Mouse (Mus musculus) layer of hippocampus, adult 8-10 months (tissue): ENCODE measurements around the gene Rdh16. TPM values are rescaled to one million over a fixed set of nuclear protein-coding genes. Genes with fewer than 3 reads are reported as not detected.
"Not testable (repeated sequence)": the region's sequence is repeated elsewhere in the genome, so short reads cannot be mapped to it uniquely, and the experiment has no call there.

ENCODE experiments used
- DNase-seq, 2 experiments: peaks; one replicate each; pipeline ENCODE4 v3.0.0; 2022; ENCODE audit warnings: low spot score in 2 of 2
- total RNA-seq, 4 experiments: library from RNA; stranded (reverse); gene quantifications; 2 replicates each; pipeline ENCODE4 v1.2.4; 2022

The Rdh16 gene
- under 1 TPM; 0.18 to 0.37 (median 0.22) TPM for total RNA-seq

DNA sequence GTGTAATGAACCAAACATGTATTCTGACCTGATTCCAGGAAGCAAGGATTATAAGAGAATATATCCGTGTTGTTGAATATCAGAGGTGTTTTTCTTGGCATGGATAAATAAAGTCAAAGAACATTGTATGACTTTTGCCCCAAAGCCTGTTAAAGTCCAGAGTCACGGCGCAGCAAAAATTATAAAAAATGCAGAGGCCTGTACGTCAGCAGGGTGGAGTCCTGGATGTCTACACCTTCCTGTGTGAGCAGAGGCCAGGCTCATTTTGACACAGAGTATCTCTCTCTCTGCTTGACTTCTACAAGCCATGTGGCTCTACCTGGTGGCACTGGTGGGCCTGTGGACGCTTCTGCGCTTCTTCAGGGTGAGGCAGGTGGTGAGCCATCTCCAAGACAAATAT lies at the start of gene Rdh16:
Rdh16 (plus strand) TSS at position 262 of the 400 bp plus-strand sequence.
- DNase-seq, result no peak

DNA sequence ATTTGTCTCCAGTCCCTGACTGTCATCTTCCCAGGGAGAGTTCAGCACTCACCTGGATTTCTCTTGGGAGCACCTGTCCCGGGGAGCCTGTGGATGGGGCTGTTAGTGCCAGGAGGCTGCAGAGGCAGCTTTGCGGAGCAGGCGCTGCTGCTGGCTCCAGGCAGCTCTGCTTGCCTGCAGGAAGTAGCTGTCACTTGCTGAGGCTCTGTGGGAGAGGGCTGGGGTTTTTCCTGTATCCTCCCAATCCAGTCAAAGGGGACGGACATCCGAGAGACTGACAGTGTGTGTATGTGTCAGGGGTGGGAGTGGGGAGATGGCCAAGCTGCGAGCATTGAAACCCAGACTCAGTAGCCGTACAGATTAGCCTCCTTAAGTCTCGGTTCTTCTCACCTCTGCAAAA lies 49.4 kb upstream of the Rdh16 start, which contains the start of gene Gpr182:
Gpr182 (minus strand) TSS at position 185 of the 400 bp plus-strand sequence.
- DNase-seq, result no peak

DNA sequence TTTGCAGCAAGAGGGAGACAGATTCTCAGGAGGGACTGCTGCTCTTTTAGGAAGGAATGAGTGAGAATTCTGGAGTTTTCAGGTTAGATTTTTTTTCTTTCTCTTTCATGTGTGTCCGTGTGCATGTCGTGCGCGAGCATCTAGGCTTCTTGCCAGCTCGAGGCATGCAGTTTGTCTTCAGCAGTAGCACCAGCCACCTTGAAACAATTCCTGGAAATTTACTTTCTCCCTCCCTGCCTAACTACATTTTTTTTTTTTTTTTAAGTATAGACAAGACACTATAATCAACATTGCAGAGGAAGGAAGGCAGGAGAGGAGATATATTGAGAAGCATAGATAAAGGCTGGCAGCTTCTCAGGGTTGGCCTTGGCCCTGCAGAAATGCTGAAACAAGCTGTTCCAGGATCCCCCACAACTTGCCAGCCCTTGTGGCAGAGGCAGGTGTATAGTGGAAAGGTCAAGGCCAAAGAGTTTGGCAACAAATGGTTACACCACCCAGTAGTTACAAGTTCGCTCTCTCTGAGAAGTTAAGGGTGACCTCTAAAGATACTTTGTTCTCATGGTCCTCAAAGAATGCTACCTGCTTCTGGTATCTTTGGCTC lies 46.3 kb upstream of the Rdh16 start:
- DNase-seq, result no peak

DNA sequence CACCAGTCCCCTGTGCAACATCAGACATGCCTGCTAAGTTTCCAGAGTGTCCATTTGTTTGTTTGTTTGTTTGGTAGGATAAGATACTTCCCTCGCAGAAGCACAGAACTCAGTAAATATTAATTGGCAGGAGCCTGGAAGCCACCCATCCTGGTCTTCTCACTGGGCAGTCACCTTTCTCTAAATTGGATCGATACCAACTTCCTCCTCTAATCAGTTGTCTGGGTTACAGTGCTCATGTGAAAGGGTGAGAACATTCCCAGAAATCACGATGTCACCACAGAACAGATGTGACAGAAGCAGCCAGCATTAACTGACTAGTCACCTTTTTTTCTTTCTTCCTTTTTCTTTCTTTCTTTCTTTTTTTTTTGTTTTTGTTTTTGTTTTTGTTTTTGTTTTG lies 45.7 kb upstream of the Rdh16 start:
- no peak for DNase-seq

DNA sequence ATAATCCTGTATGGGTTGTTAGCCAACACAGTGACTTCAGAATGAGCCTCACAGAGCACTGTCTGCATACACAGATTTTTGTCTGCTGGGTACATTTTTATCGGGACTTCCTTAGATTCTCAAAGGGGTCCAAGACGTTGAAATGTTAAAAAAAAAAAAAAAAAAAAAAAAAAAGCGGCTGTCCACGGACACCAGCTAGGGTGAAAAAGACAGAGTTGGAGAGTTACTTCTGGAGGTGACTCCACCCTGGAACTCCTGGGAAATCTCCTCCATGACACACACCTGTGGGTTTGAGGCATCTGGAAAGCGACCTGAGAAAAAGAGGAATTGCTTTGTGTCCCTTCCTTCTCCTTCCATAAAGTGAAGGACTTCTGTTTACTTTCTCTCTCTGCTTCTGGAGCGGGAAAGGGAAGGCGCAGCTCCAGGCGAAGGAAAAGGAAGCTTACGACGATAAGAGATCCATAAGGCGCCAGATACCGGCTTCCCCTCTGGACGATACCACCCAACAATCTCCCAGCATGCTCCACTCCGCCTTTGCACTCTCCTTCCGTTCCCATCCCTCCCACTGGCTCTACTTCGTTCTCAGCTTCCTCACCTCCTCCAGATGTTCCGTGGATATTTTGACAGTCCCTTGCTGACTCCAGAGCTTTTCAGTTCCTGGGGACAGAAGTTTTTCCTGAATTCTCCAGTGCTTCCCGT lies 45.0 kb upstream of the Rdh16 start:
- no peak for DNase-seq

DNA sequence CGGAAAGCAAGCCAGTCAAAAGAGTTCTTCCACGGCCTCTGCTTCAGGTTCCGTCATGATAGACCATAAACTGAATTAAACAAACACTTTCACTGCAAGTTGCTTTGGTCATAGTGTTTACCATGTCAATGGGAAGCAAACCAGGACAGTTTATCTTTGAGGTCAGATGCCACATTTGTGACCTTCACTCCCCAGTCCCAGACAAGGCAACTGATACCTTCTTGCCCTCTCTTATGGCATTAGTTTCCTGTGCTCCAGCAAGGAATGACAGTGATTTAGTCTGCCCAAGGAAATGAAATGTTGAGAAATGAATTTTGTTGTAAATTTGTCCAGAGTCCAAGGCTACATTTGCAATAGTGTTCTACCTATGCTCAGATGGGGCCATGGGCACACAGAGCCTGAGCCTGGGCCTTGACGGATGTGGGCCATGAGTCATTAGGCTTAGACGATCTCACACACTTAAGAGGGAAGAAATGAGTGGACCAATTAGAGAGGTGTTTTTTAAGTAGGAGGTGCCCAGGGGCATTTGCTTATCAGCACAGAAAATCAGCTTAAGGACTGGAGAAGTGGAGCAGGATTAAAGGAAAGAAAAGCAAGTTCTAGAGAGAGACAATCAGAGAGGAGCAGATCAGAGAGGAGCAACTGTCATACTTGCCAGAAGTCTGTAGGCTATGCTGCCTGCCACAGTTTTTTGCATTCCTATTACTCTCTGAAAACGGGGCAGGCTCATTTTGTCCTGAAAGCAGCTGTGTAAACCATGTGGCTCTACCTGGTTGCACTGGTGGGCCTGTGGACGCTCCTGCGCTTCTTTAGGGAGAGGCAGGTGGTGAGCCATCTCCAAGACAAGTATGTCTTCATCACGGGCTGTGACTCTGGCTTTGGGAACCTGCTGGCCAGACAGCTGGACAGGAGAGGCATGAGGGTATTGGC lies 41.5 kb upstream of the Rdh16 start, which contains the start of the genes Rdh1 and Rdh16f1:
Rdh1 (plus strand) TSS at position 541 of the 930 bp plus-strand sequence.
Rdh16f1 (plus strand) TSS at position 607 of the 930 bp plus-strand sequence.
- DNase-seq, result no peak

DNA sequence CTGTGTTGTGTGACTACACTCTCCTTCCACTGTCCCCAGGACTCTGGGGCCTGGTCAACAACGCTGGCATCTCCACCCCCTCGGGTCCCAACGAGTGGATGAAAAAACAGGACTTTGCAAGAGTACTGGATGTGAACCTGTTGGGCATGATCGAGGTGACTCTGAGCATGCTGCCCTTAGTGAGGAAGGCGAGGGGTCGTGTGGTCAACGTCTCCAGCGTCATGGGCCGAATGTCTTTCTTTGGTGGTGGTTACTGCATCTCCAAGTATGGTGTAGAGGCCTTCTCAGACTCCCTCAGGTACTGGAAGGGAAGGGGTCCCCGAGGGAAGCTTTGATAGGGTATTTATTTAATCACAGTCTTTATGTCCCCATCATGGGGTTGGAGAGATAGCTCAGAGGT lies 38.0 kb upstream of the Rdh16 start:
- not testable (repeated sequence) for DNase-seq

DNA sequence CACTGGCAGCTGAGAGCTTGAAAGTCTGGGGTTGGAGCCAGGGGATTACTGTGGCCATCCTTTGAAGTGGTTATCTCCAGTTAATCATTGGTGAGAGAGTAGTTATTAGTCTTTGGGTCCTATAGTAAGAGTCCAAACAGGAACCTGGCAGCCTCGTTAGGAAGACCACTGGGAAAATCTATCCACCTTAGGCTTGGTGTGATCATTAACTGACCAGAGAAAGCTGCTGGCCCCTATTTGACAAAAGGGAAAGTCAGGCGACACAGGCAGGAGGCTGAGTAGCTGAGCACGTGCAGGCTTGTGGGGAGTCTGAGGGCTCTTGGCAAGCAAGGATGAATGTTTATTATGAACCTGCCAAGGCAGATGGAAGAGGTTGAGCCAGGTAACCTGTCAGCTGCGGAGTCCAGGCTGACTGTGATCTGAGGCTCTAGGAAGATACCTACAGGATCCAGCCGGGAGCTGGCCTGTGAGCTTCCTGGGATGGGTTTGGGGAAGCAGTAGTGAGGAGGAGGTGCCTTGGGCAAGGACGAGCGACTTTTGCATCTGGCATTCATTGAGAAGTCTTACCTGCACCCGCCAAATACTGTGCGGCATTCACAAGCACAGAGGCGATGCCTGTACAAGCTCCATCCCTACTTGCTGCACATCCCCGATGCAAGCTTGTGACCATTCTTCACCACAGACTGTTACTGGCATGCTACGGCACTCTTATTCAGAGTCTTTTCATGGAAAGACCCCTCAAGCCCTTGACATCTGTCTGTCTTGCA lies 36.9 kb upstream of the Rdh16 start:
- DNase-seq, result no peak

DNA sequence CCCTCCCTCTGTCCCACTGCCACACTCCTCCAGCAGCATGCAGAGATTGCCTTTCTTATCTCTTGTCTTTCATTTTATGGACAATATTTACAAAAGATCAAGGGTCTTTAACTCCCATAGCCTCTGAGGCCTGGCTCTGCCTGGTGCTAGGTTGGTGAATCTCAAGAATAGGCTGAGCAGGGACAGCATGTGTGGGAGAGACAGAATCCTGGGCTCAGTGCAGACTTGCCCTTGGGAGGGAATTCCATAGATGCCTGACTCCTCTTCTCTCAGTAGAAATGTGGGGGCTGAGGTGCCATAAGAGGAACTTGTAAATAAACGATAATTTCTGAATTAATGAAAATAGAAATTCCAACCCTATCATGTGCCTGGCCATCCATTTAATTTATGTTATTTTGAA lies 34.4 kb upstream of the Rdh16 start:
- no peak for DNase-seq

DNA sequence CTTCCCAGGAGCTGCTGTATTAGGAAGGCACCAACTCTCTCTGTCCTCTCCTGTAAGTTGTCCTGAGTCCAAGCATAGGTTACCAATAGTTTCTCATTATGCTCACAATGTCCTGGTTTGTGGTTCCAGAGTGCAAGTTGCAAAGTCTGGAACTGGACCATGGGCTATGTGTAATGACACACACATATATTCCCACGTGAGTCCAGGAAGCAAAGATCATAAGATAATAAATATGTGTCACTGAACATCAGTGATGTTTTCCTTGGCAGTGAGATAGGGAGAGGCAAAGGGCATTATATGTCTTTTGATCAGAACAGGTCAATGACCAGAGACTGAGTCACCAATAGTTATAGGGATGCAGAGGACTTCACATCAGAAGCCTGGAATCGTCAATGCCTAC lies 24.9 kb upstream of the Rdh16 start, which contains the start of gene Rdh9:
Rdh9 (plus strand) TSS at position 376 of the 400 bp plus-strand sequence.
- no peak for DNase-seq

DNA sequence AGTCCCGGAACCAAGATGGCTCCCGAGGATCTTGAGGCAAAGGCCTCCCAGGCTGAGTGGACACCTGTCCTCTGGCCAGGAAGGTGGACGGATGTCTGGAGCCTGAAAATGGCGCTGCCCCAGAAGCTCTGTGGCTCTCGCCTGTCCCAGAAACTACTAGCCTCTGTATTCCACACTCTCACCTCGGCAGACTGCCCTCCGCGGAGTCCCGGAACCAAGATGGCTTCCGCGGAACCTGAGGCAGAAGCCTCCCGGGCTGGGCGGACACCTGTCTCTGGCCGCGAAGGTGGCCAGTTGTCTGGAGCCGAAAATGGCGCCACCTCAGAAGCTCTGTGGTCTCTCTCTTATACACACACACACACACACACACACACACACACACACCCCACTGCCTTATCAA lies 18.6 kb upstream of the Rdh16 start:
- not testable (repeated sequence) for DNase-seq

DNA sequence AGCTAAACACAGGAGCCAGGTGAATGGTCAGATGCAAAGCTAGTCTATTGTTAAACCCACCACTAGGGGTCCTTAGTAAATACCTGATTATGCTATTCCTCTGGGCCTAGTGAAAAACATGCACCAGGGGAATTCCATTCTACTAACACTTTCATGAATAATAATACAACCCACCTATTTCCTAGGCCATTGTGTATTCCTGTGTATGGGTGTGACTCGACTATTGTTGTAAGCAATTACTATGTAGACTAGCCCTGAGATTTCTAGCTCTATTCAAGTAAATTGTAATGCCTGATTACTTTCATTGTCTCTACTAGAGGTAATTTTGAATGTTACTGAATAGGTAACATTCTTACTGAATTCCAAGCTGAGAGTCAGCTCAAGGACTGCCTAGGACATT lies 15.5 kb upstream of the Rdh16 start:
- DNase-seq, result not testable (repeated sequence)

DNA sequence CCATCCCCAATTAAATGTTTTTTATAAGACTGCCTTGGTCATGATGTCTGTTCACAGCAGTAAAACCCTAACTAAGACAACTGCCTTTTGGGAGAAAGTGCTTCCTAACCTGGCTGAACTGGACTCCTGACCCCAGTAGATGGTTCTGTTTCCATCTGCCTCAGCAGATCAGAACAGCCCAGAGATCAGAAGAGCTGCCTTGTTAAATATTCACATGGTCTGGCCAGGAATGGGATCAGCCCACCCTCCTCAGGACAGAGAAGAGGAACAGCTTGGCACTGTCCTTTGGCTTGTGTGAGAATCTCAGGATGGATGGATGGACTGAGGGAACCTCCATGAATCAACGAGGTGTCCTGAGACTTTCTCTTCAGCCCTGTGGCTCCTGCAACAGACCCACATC lies 1.7 kb upstream of the Rdh16 start:
- DNase-seq, result no peak

DNA sequence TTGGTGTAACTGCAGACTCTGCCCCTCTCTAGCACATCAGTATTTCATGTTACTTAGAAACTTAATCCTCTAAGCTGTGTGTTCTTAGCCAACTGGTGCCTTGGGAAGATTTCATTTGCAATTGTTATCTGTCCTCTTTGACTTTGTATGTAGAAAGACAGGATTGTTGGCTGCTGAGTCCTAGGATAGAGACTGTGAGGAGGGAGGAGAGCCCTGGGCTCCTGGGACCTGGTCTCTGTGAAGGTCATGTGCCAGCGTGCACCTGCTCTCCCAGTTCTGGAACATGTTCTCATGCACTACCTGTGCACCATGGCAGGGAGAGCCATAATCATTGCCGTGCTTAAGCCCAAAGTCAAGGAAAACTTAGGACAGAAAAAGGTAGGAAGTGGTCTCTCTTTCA lies 660 bp downstream of the Rdh16 start:
- no peak for DNase-seq

DNA sequence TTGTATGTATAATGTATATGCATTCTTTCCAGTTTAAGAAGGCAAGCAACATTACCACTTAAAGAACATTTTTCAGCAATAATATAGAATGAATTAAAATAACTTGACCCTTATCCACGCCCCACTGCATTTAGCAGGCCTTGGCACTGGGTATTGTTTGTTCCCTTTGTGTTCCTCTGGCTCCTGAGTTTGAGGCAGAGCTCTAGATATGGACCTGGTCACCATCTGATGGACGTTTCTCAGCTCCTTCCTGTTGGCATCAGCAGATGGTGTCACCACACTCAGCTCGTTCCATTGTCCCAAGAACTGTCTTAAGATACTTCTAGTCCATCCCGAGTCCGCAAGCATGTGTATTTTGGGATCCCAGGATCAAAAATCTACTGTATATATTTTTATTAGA lies 1.3 kb downstream of the Rdh16 start:
- DNase-seq, result no peak

DNA sequence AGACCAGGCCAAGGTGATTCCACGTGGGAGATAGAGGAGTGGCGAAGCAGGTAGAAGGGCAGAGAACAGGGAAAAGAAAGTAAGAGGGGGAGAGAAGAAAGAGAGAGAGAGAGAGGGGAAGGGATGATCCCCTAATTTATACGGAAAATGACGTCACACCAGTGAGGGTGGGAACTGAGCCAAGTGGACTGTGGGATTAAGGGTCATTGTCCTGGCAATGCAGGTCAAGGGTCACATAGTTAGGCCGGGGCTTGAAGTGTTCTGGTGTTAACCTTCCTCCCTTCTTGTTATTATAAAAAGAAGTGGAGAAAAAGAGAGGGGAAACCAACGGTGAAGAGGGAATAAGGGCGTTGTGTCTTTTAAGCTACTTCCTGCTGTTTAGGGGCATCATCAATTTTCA lies 3.5 kb downstream of the Rdh16 start:
- DNase-seq, result no peak

DNA sequence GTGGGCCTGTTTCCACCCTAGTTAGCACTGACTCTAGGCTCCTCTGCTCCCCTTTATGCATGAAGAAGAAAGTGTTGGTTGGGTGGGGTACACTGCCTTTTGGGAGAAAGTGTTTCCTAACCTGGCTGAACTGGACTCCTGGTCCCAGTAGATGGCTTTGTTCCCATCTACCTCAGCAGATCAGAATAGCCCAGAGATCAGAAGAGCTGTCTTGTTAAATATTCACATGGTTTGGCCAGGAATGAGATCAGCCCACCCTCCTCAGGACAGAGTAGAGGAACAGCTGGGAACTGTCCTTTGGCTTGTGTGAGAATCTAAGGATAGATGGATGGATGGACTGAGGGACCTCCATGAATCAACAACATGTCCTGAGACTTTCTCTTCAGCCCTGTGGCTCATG lies 14.9 kb downstream of the Rdh16 start:
- DNase-seq, result no peak

DNA sequence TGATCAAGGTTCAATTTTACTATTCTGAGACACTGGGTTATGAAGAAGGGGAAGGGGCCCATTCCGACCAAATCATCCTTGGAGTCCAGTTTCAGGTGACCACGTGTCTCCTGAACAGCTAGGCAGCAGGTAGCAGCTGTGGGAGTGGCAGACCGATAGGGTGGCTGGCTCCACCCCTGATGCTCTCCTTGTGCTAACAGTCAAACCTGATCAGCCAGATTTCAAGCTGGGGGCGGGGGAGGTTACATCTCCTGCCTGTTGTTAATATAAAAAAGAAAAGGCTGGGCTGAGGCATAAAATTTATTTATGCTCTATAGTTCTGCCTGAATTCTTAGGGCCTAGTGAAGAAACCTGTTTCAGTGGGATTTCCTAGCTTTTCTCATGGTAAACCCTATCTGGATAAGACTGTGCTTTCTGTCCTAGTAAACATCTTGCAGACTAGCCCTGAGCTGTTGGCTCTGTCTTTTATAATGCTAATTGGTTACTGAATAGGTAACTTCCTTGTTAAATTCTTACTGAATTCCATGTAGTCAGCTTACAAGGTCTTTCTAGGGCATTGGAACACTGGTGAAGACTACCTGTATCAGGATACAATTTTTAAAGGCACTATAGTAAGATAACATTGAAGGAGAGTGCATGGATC lies 16.4 kb downstream of the Rdh16 start:
- not testable (repeated sequence) for DNase-seq

DNA sequence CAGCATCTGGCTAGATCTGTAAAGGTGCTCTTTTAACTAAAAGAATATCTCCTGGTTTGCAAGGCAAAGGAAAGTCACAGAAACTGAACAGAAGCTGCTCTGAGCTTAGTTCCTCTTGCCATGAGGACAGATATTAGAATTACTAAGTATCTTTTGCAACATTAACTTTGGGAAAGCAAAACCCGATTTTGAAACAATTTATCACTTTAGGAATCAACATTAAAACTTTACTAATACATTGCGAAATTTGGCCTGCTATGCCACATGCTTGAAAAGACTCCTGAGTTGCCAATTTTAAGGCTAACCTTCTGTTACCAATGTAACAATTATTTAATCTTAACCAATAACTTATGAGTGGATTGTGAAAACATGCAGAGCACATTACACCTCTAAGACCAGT lies 20.9 kb downstream of the Rdh16 start:
- DNase-seq, result not testable (repeated sequence)

DNA sequence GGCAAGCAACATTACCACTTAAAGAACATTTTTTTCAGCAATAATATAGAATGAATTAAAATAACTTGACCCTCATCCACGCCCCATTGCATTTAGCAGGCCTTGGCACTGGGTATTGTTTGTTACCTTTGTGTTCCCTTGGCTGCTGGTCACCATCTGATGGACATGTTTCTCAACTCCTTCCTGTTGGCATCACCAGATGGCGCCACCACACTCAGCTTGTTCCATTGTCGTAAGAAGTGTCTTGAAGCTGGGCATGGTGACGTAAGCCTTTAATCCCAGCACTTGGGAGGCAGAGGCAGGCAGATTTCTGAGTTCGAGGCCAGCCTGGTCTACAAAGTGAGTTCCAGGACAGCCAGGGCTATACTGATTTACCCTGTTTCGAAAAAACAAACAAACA lies 24.4 kb downstream of the Rdh16 start:
- no peak for DNase-seq

DNA sequence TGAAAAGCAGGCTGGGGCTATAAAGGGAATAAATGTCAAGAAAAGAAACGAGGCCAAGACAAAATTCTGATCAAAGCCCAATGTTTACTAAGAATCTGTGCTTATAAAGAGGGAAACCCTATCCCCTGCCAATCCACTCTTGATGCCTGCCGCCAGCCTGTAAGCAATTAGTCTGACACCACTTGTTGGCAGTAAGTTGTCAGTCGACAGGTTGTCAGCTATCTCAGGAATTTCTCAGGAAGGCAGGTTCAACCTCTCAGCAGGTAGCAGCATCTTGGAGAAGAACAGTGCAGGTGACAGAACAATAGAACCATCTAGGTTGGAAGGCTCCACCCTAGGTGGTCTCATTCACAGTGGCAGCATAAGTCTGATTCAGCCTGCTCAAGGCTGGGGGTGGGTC lies 28.2 kb downstream of the Rdh16 start:
- DNase-seq, result no peak
